Mouse (Mus musculus): ENCODE measurements around the gene Fcho2.
"Not testable (repeated sequence)": the region's sequence is repeated elsewhere in the genome, so short reads cannot be mapped to it uniquely, and the experiment has no call there.

Fcho2 gene

DNA sequence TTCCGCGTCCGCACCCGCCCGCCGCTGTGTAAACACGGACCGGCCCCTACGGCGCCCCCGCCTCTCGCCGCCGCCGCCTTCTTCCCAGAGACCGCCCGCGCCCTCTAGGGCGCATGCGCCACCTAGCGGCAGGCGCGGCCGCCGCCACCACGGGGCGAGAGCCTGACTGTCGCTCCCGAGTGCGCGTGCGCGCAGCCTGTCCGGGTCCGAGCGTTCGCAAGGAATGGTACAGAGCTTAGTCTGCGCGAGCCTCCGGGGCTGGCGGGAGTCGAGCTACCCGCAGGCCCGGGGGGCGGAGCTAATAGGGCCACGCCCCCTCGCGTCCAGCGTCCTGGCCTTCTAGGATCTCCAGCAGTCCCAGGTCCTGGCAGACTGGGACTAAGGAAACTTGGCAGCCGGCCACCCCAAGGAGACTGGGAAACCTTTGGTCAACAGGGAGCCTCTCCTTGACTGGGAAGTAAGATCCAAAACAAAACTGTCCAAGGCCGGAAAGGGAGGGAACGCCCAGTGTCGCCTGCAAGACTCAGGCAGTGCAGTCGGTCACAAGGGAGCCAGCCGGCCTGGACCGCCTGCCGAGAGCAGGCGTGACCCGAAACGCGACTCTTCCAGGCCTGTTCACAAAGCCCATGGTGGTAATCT, at the start of gene Fcho2:
TSS of gene Fcho2 (minus strand) at position 303 of the 639 bp plus-strand sequence.
- DNase-seq, result peak; percentile 99

DNA sequence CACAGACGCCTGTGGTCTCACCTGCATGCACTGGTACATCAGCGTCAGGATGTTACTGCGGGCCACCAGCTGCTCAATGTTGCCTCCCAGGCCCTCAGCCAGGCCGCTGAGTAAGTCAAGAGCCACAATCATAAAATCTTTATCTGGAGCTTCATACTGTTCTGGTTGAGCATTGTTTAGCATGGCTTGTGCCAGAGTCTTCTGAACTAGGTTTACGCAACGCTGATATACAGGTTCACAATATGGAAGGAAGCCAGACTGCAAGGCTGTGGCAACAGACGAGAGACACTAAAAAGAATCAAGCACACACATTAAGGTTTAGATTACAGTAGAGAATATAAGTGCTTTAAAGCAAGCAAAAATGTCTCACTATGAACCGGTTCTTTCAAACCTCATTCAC, 40.0 kb upstream of the Fcho2 start:
- no peak for DNase-seq

DNA sequence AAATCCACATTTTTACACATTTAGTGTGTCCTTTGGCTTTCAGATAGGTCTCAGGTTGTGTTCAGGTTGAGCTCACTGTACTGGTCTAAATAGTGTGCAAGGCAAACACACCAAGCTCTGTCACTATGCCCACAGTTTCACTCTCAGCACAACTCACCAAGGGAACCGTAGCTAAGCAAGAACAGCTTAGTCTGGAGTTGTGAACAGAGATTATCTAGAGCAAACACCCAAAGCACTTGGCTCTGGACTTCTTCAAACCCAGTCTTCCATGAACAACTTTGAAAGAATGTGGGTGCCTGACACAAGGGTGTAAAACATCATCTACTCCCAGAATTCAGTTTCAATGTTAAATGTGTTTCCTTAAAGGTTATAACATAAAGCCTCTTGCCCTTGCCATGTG, 30.5 kb upstream of the Fcho2 start:
- DNase-seq, result peak; percentile 17

GRCm38 (mm10) chr13:98836423-98837088, 21.3 kb upstream of the Fcho2 start:
- DNase-seq, result no peak

DNA sequence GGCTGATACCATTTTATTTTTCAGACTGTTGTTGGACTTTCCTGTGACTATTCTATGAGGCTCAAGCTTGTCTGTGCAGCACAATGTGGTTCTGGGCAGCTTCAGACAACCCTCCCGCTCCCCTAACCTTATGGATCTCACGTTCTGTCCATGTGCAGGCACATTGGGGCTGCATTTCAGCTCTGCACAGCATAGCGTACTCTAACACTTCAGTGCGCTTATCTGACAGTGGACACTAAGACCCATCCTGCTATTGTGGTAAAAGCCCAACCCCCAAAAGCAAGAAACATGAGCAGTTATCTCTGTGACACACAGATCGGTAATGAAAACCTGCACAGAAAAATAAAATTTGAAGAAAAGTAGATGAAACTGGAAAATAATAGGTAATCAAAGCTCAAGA, 20.5 kb upstream of the Fcho2 start:
- DNase-seq, result no peak

DNA sequence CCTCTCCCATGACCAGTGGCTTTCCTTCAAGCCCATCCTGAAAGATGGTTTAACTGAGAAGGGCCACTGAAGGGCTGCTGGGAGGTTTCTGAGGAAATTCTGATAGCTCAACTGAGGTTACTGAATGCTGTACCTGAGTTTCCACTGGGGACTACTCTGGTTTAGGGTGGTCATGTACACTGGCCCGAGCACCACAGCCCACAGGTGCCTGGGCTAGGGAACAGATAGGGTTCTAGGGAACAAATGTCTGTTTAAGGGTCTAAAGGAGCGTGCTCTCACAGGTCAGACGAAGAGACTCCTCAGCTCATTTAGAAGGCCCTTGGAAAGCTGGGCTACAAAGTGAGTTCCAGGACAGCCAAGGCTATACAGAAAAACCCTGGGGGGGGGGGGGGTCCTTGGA, 19.5 kb upstream of the Fcho2 start:
- DNase-seq, result no peak

DNA sequence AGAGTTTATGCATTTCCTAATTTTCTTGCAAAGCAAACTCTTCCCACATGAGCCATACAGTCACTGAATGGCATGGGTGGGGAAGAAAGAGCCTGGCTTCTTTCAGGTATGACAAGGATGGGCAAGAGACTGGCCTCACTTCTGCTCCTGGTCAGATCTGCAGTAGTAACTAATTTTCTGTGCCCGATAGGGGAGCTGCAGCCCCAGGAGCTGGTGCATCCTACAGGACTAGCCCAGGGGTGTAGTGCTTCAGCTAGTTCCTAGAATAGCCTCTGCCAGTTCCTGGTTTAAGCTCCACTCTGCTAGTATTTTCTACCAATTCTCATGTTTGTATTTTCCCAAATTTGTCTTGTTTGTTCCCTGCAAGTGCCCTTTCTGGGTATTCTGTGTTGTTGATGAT, 18.9 kb upstream of the Fcho2 start:
- no peak for DNase-seq

DNA sequence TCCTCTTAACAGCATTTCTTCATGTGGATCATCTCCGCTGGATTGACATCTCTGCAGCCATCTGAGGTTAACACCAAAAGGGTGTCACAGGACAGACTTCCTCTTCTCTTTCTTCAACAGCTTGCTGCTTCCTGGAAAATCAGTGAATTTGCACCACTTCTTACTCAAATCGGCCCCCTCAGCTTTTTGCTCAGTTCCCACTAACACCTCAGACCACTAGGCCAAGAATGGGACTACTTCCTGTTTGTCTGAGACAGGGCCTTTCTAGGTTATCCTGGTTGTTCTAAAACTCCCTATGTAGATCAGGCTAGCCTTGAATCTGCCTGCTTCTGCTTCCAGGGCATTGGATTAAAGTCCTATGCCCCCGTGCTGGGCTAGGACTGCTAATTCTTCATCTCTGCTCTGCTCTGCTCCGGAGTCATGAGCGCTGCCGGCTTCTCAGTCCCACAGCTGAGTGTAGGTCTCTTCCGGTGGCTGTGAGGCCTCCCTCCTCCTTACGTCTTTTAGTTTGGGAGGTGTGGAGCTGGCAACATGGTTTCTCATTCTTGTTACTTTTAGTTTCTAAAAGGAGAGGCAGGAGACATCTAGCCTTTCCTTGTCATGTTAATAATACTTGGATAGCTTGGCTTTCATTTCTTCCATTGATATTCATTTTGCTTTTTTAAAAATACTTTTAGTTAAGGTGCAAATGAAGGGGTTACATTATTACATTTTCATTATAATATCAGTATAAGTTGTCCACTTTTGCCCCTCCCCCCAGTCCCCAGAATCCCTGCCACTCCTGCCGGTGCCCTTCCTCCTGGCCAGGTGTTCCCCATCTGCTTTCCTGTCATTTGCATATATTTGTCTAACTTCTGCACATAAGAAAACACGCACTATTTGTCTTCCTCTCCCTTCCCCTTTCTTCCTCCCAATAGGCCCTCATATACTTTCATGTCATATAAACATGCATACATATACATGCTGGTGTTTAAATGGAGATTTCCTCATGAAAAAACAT, 17.5 kb upstream of the Fcho2 start:
- DNase-seq, result peak; percentile 65

- DNase-seq, result not testable (repeated sequence)
These were observed 13.8 kb upstream of the Fcho2 start for GRCm38 (mm10) chr13:98829026-98829425.

DNA sequence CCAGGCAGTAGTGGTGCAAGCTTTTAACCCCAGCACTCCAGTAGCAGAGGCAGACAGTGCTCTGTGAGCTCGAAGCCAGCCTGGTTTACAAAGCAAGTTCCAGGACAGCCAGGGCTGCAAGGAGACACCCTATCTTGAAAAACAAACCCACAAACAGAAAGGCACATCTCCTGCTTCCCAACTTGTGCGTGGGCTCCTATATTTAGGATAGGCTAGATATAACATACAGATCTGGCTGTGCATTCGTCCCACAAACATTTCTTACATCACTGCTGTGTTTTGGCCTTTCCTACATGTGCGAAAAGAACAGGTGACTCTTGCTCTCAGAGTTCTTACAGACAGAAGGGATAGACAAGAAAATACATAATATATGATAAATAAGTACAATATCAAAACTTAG, 10.3 kb upstream of the Fcho2 start:
- no peak for DNase-seq

DNA sequence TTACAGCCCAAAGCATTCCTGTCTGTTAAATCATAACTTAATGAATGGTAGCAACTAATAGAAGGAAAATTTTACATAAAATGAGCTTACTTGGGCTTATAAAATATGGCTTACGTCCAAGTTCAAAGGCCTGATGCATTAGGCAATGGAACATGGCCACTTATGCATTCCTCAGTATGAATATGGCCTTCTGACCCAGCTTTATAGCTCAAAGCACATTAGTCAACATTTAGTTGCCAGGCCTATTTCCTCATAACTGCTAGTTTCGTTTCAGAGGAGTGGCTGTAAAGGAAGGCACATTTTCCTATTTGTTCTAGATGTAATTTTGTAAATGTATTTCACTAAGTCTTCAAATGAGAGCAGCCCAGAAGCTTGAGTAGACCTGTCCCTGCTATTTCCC, 3.8 kb upstream of the Fcho2 start:
- peak; percentile 45 for DNase-seq

DNA sequence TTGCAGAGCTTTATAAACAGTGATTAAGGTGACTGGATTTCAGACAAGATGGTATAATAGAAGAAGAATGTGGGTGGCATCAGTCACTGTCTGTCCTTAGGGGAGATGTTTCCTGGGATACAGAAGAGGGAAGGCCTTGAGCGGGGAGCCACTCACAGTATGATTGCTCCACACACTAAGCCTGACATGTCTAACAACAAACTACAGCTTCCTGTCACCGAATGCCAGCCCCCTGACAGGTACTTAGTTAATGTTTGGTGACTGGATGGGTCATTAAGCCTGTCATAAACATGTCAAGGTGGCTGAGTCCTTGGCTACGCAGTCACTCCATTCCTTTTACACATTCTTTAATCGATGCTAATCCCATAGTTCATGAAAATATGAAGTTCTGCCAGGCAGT, 3.0 kb upstream of the Fcho2 start:
- DNase-seq, result no peak

DNA sequence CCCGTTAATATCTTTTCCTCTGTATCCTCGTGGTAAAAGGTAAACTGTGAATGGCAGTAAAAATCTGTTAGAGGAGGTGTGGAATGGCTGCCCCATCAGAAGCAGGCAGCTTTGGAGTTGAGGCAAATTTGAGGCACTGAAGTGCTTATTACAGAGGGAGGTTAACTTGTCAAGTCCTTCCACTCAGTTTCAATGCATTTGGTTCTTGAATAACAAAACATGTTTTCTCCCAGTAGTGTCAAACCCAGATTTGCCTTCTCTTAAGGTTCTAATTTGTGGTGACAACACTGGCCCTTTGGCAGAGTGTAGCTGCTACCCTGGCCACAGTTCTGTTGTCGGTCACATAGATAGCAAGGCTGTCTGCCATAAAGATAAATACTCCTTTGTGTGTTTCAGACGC, 2.5 kb upstream of the Fcho2 start:
- DNase-seq, result no peak

DNA sequence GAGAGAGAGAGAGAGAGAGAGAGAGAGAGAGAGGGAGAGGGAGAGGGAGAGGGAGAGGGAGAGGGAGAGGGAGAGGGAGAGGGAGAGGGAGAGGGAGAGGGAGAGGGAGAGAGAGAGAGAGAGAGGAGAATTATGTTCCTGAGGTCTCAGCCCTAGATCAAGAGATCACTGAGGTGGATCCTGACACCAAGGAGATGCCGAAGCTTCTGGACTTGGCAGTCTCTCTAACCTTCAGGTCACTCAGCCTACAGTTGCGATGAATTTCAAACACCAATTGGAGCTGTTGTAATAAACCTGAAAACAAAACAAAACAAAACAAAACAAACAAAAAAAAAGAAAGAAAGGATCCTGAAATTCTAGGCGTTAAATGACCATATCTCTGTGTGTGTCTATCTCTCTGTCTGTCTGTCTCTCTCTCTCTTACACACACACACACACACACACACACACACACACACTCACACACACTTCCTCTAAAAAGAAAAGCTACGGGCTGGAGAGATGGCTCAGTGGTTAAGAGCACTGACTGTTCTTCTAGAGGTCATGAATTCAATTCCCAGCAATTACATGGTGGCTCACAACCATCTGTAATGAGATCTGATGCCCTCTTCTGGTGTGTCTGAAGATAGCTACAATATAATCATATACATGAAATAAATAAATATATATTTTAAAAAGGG, 1.9 kb upstream of the Fcho2 start:
- not testable (repeated sequence) for DNase-seq

DNA sequence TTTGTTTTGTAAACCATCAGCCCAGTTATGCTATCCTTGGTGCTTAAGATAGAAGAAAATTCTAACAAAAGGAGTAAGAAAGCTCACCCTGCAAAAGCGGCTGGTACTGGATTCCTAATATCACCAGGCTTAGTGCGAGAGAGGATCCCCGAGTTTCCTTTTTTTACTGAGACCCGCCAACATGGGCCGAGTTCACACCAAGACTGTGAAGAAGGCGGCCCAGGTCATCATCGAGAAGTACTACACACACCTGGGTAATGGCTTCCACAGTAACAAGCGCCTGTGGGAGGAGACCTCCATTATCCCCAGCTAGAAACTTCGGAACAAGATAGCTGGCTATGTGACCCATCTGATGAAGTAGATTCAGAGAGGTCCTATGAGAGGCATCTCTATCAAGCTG, 1.3 kb upstream of the Fcho2 start:
- no peak for DNase-seq

GRCm38 (mm10) chr13:98814275-98815040, 791 bp downstream of the Fcho2 start:
- peak; percentile 48 for DNase-seq

- DNase-seq, result peak; percentile 20
These were observed 1.5 kb downstream of the Fcho2 start for GRCm38 (mm10) chr13:98813596-98814274.

GRCm38 (mm10) chr13:98813167-98813566, 2.1 kb downstream of the Fcho2 start:
- DNase-seq, result no peak

GRCm38 (mm10) chr13:98812285-98812684, 3.0 kb downstream of the Fcho2 start:
- DNase-seq, result no peak

GRCm38 (mm10) chr13:98810143-98810542, 5.1 kb downstream of the Fcho2 start:
- DNase-seq, result peak; percentile 40

GRCm38 (mm10) chr13:98809087-98809486, 6.2 kb downstream of the Fcho2 start:
- DNase-seq, result no peak

- DNase-seq, result no peak
These were observed 10.8 kb downstream of the Fcho2 start for GRCm38 (mm10) chr13:98804480-98804879.

Data from lung, postnatal 36 days (tissue).